Mouse (Mus musculus) bone marrow macrophage, adult 2 months (primary cell): Measurements from ENCODE around the gene Mettl23.

Experiments used
- CTCF ChIP-seq: IDR thresholded peaks from 2 replicates; pipeline ENCODE4 v1.5.1; 2012; ENCODE audit warnings: low read depth, mild to moderate bottlenecking, low read length, moderate library complexity
- POLR2A ChIP-seq: IDR thresholded peaks from 2 replicates; pipeline ENCODE4 v1.6.1; 2012; ENCODE audit warnings: mild to moderate bottlenecking, low read depth, low read length, borderline replicate concordance

DNA sequence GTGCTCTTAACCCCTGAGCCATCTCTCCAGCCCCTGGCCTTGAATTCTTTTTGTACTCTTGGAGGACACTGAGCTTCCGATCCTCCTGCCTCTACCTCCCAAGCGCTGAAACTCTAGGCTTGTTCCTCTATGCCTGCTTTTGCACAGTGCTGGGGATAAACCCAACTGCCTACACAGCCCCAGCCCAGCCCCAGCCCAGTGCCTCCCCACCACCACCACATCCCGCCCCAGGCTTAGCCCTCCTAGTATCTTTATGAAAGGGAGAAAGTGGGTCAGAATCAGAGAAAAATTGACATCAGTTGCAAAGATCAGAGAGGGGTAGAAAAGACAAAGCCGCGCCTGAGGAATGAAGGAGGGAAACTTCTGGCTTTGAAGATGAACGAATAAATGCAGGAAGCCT, 41.0 kb downstream of the Mettl23 start:
- TF ChIP-seq CTCF (no peak), POLR2A (no peak)
